Mouse (Mus musculus) C2C12 (cell line): ENCODE measurements around the gene Sh3pxd2a. TPM values are rescaled to one million over a fixed set of nuclear protein-coding genes. Genes with fewer than 3 reads are reported as not detected.

Experiments used
- H3K27me3 ChIP-seq: one replicate; pipeline ENCODE4 v1.6.1; 2011; ENCODE audit not compliant: control insufficient read depth, insufficient read depth, insufficient read length
- H3K36me3 ChIP-seq: one replicate; pipeline ENCODE4 v1.6.1; 2011; ENCODE audit not compliant: control insufficient read depth, insufficient read depth
- H3K4me3 ChIP-seq: one replicate; pipeline ENCODE4 v1.5.1; 2011; ENCODE audit warnings: mild to moderate bottlenecking, control low read depth; ENCODE audit not compliant: poor library complexity, insufficient read depth, severe bottlenecking
- H3K79me2 ChIP-seq: one replicate; pipeline ENCODE4 v1.6.1; 2011; ENCODE audit not compliant: control insufficient read depth, insufficient read depth
- H3K79me3 ChIP-seq: one replicate; pipeline ENCODE4 v1.6.1; 2011; ENCODE audit warnings: low read depth, control low read depth
- H3ac ChIP-seq: one replicate; pipeline ENCODE3; 2011; ENCODE audit warnings: low read depth; ENCODE audit not compliant: control insufficient read depth, insufficient read length
- CEBPB ChIP-seq: IDR thresholded peaks from one replicate; pipeline ENCODE4 v1.6.1; 2011; ENCODE audit warnings: low read depth, mild to moderate bottlenecking, control low read depth, moderate library complexity
- CTCF ChIP-seq: IDR thresholded peaks from one replicate; pipeline ENCODE4 v1.5.1; 2011; ENCODE audit not compliant: control insufficient read depth, insufficient read depth, insufficient read length
- FOSL1 ChIP-seq: IDR thresholded peaks from one replicate; pipeline ENCODE4 v1.8.0; 2011; ENCODE audit warnings: mild to moderate bottlenecking, low read length; ENCODE audit not compliant: poor library complexity, insufficient read depth, severe bottlenecking
- MAX ChIP-seq: IDR thresholded peaks from one replicate; pipeline ENCODE4 v1.6.1; 2011; ENCODE audit warnings: mild to moderate bottlenecking, control low read depth
- MYOD1 ChIP-seq: IDR thresholded peaks from one replicate; pipeline ENCODE4 v1.6.1; 2011; ENCODE audit warnings: low read depth; ENCODE audit not compliant: control insufficient read depth, insufficient read length
- MYOG ChIP-seq: IDR thresholded peaks from one replicate; pipeline ENCODE4 v1.6.1; 2011; ENCODE audit not compliant: control insufficient read depth, insufficient read length; ENCODE audit errors: extremely low read depth
- USF1 ChIP-seq: IDR thresholded peaks from one replicate; pipeline ENCODE4 v1.6.1; 2011; ENCODE audit warnings: low read depth, mild to moderate bottlenecking, control low read depth, moderate library complexity
- polyA plus RNA-seq: library from polyadenylated mRNA; unstranded; fragments of >200 nt; fragmentation: generic; extraction: Trizol; gene quantifications from one replicate; pipeline ENCODE4 v1.2.1, GENCODE M21; 2012; ENCODE audit warnings: missing spikeins

Gene Sh3pxd2a
- polyA plus RNA-seq, 1 experiment, result 22.2 TPM

GRCm38 (mm10) chr19:47303128-47303527 lies 161.1 kb downstream of the Sh3pxd2a start:
- H3K36me3 ChIP-seq, result peaks cover 16% of the 10 kb centered on the region
- TF ChIP-seq FOSL1 (no peak), CTCF (no peak), USF1 (no peak), MAX (no peak)
- H3K79me2 ChIP-seq, result peaks cover 95% of the 10 kb centered on the region

DNA sequence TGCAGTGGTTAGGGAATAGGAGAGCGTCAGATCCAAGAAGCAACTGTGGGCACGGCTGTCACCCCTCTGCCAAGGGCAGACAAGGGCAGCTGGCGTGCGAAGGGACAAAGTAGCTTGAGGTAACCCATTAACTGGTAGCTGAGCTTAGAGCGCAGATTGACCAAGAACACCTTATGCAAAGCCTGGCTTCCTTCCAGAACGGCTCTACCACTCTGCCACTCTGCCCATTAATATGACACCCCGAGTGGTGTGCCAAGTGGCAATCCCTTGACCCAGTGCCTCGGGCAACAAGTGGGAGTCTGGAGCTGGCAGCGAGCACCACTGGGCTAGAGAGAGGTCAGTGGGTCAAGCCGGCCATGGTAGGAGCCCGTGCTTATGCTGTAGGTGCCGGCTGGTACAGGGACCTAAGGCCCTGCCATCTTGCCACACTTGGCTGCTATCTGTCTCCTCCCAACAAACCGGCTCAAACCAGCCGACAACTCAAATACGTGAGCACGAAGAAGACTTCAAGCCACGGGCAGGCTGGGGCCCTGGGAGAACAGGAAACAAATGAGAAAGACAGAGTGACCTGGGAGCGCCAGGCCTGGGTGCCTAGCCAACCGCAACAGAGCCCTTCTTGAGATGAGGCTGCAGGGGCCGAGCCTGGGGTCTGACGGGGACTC lies 161.9 kb downstream of the Sh3pxd2a start:
- Histone ChIP-seq H3K79me2 (peaks cover 98% of the 10 kb centered on the region), H3K4me3 (no peak overlapping the region), H3K36me3 (peaks cover 14% of the 10 kb centered on the region), H3K79me3 (peaks cover 44% of the 10 kb centered on the region), H3K27me3 (no peaks in the 10 kb centered on the region), H3ac (no peak overlapping the region)
- TF ChIP-seq USF1, result no peak
- no peak for TF ChIP-seq MAX
- no peak for TF ChIP-seq MYOD1
- TF ChIP-seq FOSL1, result no peak
- TF ChIP-seq CTCF, result no peak
- TF ChIP-seq MYOG, result no peak
- TF ChIP-seq CEBPB, result no peak

More at GRCm38 (mm10) chr19:47303128-47303527, 161.1 kb downstream of the Sh3pxd2a start:
- no peaks in the 10 kb centered on the region for H3K27me3 ChIP-seq
- no peak overlapping the region for H3ac ChIP-seq
- H3K79me3 ChIP-seq, result peaks cover 46% of the 10 kb centered on the region
- no peak overlapping the region for H3K4me3 ChIP-seq

DNA sequence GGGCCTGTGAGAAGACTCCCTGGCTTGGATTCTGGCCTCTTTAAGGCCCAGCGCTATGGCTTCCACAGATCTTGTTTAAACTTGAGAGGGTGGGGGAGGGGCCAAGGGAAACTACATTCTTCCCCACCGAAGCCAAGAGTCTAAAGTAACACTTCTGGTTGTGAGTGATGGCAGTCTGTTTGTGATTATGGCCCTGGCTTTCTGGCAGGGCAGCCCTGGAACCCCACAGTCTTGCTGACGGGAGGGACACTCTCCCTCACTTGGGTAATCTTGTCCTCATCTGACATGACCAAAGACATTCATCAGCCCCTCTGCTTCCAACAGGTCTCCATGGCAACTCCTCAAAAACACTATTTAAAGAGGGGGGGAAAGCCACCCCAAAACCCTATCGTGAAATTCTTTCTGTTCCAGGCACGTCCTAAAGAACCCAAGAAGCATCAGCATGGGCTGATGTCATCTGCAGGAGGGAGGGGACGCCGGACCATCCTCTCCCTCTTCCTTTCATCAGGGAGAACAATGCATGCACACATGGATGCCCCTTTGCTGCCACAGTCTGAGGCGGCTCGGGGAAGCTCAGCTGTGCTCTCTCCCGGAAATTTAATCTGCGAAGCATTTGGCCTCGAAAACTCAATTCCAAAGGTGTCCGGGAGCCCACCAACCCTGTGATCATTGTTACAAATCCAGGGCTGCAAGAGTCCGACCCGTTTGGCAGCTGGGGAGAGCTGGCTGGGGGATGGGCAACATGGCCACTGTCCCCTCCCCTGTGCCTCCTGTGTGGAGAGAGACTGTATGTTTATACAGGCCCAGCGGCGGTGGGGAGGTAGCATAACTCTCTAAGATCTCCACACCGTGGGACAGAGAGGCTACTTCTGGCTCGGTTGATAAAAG lies 162.7 kb downstream of the Sh3pxd2a start:
- no peak overlapping the region for H3K4me3 ChIP-seq
- H3K27me3 ChIP-seq, result no peaks in the 10 kb centered on the region
- peaks cover 38% of the 10 kb centered on the region for H3K79me3 ChIP-seq
- H3K36me3 ChIP-seq, result peaks cover 8% of the 10 kb centered on the region
- H3K79me2 ChIP-seq, result peaks cover 98% of the 10 kb centered on the region
- no peak for TF ChIP-seq MYOG
- no peak for TF ChIP-seq MAX
- no peak for TF ChIP-seq CTCF
- TF ChIP-seq USF1, result no peak
- TF ChIP-seq CEBPB, result no peak
- no peak for TF ChIP-seq MYOD1
- H3ac ChIP-seq, result no peak overlapping the region

DNA sequence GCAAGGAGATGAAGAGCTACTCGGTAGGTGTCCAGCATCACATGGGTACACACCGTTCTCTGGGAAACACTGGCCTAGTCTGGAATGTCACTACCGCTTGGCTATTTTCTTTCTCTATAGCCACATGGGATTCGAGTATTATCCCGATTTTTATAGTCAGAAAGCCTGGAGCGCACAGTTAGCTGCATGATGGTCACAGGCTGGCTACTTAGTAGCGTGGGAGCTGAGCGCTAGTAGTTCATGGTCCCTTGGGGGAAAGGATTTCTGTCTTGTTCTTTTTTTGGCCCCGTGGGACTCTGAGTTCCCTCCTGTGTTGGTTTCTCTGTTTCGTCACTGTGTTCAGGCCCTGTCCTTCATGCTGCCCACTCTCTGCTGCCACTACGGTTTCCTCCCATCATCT lies 166.1 kb downstream of the Sh3pxd2a start:
- H3K4me3 ChIP-seq, result no peak overlapping the region
- H3K27me3 ChIP-seq, result no peaks in the 10 kb centered on the region
- no peak for TF ChIP-seq CEBPB
- no peak for TF ChIP-seq MYOG
- no peak for TF ChIP-seq USF1
- no peak for TF ChIP-seq CTCF
- TF ChIP-seq MAX, result no peak
- no peak for TF ChIP-seq FOSL1
- no peak for TF ChIP-seq MYOD1
- no peak overlapping the region for H3ac ChIP-seq
- peaks cover 28% of the 10 kb centered on the region for H3K79me3 ChIP-seq
- H3K79me2 ChIP-seq, result peaks cover 96% of the 10 kb centered on the region
- H3K36me3 ChIP-seq, result peaks cover 5% of the 10 kb centered on the region

- H3K36me3 ChIP-seq, result peaks cover 8% of the 10 kb centered on the region
- peaks cover 82% of the 10 kb centered on the region for H3K79me2 ChIP-seq
- H3ac ChIP-seq, result no peak overlapping the region
- no peaks in the 10 kb centered on the region for H3K27me3 ChIP-seq
- H3K4me3 ChIP-seq, result no peak overlapping the region
- TF ChIP-seq MYOD1, result no peak
- TF ChIP-seq CTCF, result no peak
- no peak for TF ChIP-seq FOSL1
- TF ChIP-seq CEBPB, result no peak
- TF ChIP-seq MAX, result no peak
- no peak for TF ChIP-seq MYOG
- no peak for TF ChIP-seq USF1
- H3K79me3 ChIP-seq, result peaks cover 20% of the 10 kb centered on the region
Observed at GRCm38 (mm10) chr19:47292451-47292951, 171.7 kb downstream of the Sh3pxd2a start.
